8 mouse cellular contexts compared by ENCODE assay signal in the genomic region with DNA sequence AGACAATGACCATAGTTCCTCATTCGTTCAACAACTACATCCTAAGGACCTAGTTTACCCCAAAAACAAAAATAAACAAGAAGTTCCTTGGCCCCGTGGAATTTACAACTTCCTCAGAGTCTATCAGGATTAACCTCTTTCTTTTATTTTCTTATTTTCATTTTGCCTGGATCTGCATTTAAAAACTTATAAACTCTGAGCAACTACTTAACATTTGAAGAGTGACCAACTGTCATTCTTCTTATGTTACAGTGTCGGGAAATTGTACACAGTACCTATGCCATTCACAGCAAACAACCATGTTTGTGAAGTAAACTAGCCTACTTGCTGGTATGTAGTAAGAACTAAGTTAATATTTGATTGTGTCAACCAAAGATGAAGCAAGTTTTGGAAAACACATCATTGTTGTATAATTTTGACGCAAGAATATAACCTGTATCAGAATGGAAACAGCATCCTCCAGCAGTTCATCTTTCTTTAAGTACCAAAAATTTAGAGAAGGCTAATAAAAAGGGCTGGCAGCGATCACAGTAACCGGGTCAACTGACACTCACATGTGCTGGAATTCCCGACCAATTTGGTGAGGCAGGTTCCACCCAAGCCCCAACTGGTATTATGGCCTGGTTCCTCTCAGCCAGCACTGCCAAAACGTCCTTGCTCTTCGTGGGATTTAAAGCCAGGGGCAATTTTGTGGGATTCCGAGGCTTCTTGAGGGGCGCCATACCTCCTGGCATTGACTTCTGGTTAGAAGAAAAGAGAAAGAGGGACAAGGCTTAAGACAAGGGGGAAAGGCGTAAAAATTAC. TPM values are rescaled to one million over a fixed set of nuclear protein-coding genes. Genes with fewer than 3 reads are reported as not detected.
DNase-seq lines count a peak whose midpoint lies in the region; ATAC-seq lines count a peak whose summit lies in the region.

No protein-coding gene starts in this region.

- H3K9me3 ChIP-seq in midbrain, embryonic 14.5 days (ENCODE audit: control insufficient read depth, low read length): no peaks in the 10 kb centered on the region

- 24% methylated on average over 12 of the region's 12 CpGs for WGBS in midbrain, embryonic 14.5 days

- H3K4me2 ChIP-seq in midbrain, embryonic 14.5 days (ENCODE audit: low read length): peak overlapping the region; percentile 65

- peak; percentile 33 for DNase-seq in cerebellum, adult 9-11 months
- DNase-seq in cerebellum, postnatal 4 days (ENCODE audit: low spot score in 2 of 2): no peak
- DNase-seq in ES-CJ7 (ENCODE audit: low read depth, low spot score): peak; percentile 39
- no peak for DNase-seq in midbrain, embryonic 14.5 days
- no peak for DNase-seq in right cerebral cortex, postnatal 36 days (ENCODE audit: low spot score in 2 of 2)
- no peak for DNase-seq in right cerebral cortex, postnatal 10 days (ENCODE audit: low spot score in 2 of 2)

- H3K4me3 ChIP-seq in midbrain, embryonic 14.5 days (replicated peaks; ENCODE audit: low read depth, low read length): peak overlapping the region; percentile 48

- H3K36me3 ChIP-seq in midbrain, embryonic 14.5 days (ENCODE audit: control insufficient read depth, insufficient read depth, low read length): 0 out of 2 replicates have a peak, but pooled peaks cover 3% of the 10 kb centered on the region

- H3K27ac ChIP-seq in midbrain, embryonic 14.5 days (replicated peaks; ENCODE audit: low read depth, low read length): peak overlapping the region; percentile 89

- H3K4me1 ChIP-seq in midbrain, embryonic 14.5 days (ENCODE audit: control insufficient read depth, insufficient read depth, low read length): peaks cover 11% of the 10 kb centered on the region

- peak overlapping the region; percentile 66 for H3K9ac ChIP-seq in midbrain, embryonic 14.5 days (replicated peaks; ENCODE audit: low read length)

- peak; percentile 54 for ATAC-seq in erythroblast, adult 5-6 weeks (replicated peaks; ENCODE audit: low FRiP score, poor library complexity, severe bottlenecking)
- peak; percentile 6 for ATAC-seq in inflammation-experienced regulatory T-cells, adult 6 months
- ATAC-seq in midbrain, embryonic 14.5 days (ENCODE audit: low FRiP score, low TSS enrichment): no peak

- no peaks in the 10 kb centered on the region for H3K27me3 ChIP-seq in midbrain, embryonic 14.5 days (ENCODE audit: control insufficient read depth, insufficient read depth, low read length)

RNA-seq across cellular contexts. Expression of a gene that starts 0.8 kb away (rescaled TPM):
- 0.96 and 8.2 TPM in 2 replicates for total RNA-seq in erythroblast, adult 5-6 weeks (2015; ENCODE audit: low replicate concordance)
- 2.6 and 4.6 TPM in 2 replicates for total RNA-seq in erythroblast, adult 5-6 weeks (2017; ENCODE audit: low replicate concordance)
- polyA plus RNA-seq in inflammation-experienced regulatory T-cells, adult 6 months (2017; shearing (Covaris generic)): 1 to 10 TPM; 7.0 to 9.2 (median 8.5) TPM
- 8.5 and 9.4 TPM in 2 replicates for polyA plus RNA-seq in midbrain, embryonic 14.5 days (2014; fragmentation: Nextera tagmentation; extraction: Ambion mirVana)

RNA-seq across cellular contexts. Expression of a gene that starts 19.8 kb away (rescaled TPM):
- total RNA-seq in erythroblast, adult 5-6 weeks (2015; ENCODE audit: low replicate concordance): not detected in 2 replicates
- total RNA-seq in erythroblast, adult 5-6 weeks (2017; ENCODE audit: low replicate concordance): not detected in 2 replicates
- not detected for polyA plus RNA-seq in inflammation-experienced regulatory T-cells, adult 6 months (2017; shearing (Covaris generic))
- 6.1 and 11.9 TPM in 2 replicates for polyA plus RNA-seq in midbrain, embryonic 14.5 days (2014; fragmentation: Nextera tagmentation; extraction: Ambion mirVana)

RNA-seq across cellular contexts. Expression of a gene that starts 54.3 kb away (rescaled TPM):
- not detected in 2 replicates for total RNA-seq in erythroblast, adult 5-6 weeks (2015; ENCODE audit: low replicate concordance)
- total RNA-seq in erythroblast, adult 5-6 weeks (2017; ENCODE audit: low replicate concordance): not detected in 2 replicates
- polyA plus RNA-seq in inflammation-experienced regulatory T-cells, adult 6 months (2017; shearing (Covaris generic)): not detected
- 2.6 and 4.5 TPM in 2 replicates for polyA plus RNA-seq in midbrain, embryonic 14.5 days (2014; fragmentation: Nextera tagmentation; extraction: Ambion mirVana)

Comparison
In these comparisons a context has a peak if more than half of its experiments do, and no peak if none do; other contexts are left out.
1. DNase-seq: peak in cerebellum, adult 9-11 months (single experiment) and ES-CJ7 (single experiment); none in cerebellum, postnatal 4 days (0 of 2), midbrain, embryonic 14.5 days (single experiment), right cerebral cortex, postnatal 36 days (0 of 2) and right cerebral cortex, postnatal 10 days (0 of 2).